Mouse (Mus musculus) small intestine, adult 2 months (tissue): ENCODE measurements at regions not wholly inside any gene's neighbourhood (a gene's known extent, or its start where the extent isn't known, plus 50 kb on each side); places are given as distances from the start of the nearest gene placed in this dataset.

ENCODE experiments used
- H3K27ac ChIP-seq: fragments of 200-500 bp; 2 replicates; pipeline ENCODE4 v1.5.1; 2012; ENCODE audit warnings: low read depth, low read length, control low read depth, inconsistent platforms; ENCODE audit not compliant: insufficient read depth
- H3K27me3 ChIP-seq: fragments of 200-500 bp; 2 replicates; pipeline ENCODE4 v1.6.1; 2012; ENCODE audit warnings: mild to moderate bottlenecking, moderate library complexity, low read length, inconsistent platforms; ENCODE audit not compliant: control insufficient read depth, insufficient read depth
- H3K36me3 ChIP-seq: fragments of 200-500 bp; 2 replicates; pipeline ENCODE4 v1.6.1; 2012; ENCODE audit warnings: mild to moderate bottlenecking, low read length, control low read depth, inconsistent platforms; ENCODE audit not compliant: control insufficient read depth, insufficient read depth
- H3K4me1 ChIP-seq: fragments of 200-500 bp; 2 replicates; pipeline ENCODE4 v1.6.1; 2012; ENCODE audit warnings: low read length, inconsistent platforms, mixed read lengths; ENCODE audit not compliant: control insufficient read depth, insufficient read depth, insufficient read length
- H3K4me3 ChIP-seq: fragments of 200-500 bp; 2 replicates; pipeline ENCODE4 v1.5.1; 2012; ENCODE audit warnings: low read depth, mild to moderate bottlenecking, control low read depth, inconsistent platforms, low read length, moderate library complexity
- CTCF ChIP-seq: fragments of 200-500 bp; IDR thresholded peaks from 2 replicates; pipeline ENCODE4 v1.5.1; 2012; ENCODE audit warnings: low read depth, mild to moderate bottlenecking, control low read depth, inconsistent platforms, low read length, moderate library complexity, mixed read lengths; ENCODE audit not compliant: insufficient replicate concordance, insufficient read length; ENCODE audit errors: extremely low read depth
- POLR2A ChIP-seq: fragments of 200-500 bp; IDR thresholded peaks from 2 replicates; pipeline ENCODE4 v1.6.1; 2012; ENCODE audit warnings: low read depth, mild to moderate bottlenecking, control low read depth, inconsistent platforms, low read length, moderate library complexity
- WGBS: fragments of 180-500 bp; shearing (Covaris S2); methylation state at CpG from one replicate; pipeline ENCODE4 v1.1.7; 2018; 5-methylcytosine and 5-hydroxymethylcytosine counted together

DNA sequence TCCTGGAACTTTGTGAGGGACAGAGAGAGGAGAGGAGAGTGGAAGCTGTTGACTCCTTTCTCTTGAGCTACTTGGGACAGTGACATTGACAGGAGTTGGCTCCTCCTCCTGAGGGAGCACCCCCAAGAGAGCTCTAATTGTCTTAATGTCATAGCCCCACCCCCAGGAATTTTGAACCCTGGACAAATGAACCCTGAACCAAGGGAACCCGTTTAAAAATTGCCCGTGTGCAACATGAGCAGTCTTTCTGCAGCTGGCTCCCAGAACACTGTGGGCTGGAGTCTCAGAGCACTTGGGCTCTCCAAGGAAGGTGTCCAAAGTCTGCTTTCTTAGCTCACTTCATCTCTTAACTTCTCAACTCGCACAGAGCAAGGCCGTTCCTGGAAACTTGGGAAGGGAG is 379.6 kb upstream of the Kazn start:
- H3K36me3 ChIP-seq, result no peaks in the 10 kb centered on the region
- TF ChIP-seq CTCF (no peak), POLR2A (no peak)
- 19% methylated on average over 4 of the region's 4 CpGs for WGBS
- no peak overlapping the region for H3K27ac ChIP-seq
- no peaks in the 10 kb centered on the region for H3K4me1 ChIP-seq
- no peaks in the 10 kb centered on the region for H3K27me3 ChIP-seq
- H3K4me3 ChIP-seq, result no peak overlapping the region

DNA sequence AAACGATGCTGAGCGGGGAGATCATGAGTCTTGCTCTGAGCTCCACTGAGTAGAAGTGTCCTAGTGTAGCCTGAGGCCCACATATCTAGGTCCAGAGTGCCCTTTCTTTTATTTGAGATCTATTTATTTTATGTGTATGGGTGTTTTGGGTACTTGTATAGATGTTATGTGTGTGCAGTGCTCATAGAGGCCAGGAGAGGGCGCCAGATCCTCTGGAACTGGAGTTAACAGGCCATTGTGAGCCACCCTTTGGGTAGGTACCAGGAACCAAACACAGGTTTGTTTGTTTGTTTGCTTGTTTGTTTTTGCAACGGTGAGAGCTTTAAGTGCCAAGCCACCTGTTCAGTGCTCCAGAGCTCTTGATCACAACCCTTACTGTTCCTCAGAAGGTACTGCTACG is 378.5 kb upstream of the Kazn start:
- Histone ChIP-seq H3K4me1 (no peaks in the 10 kb centered on the region), H3K27ac (no peak overlapping the region), H3K4me3 (no peak overlapping the region), H3K27me3 (no peaks in the 10 kb centered on the region), H3K36me3 (no peaks in the 10 kb centered on the region)
- TF ChIP-seq CTCF (peak; percentile 57; the same call in 1 of the 2 replicates), POLR2A (no peak)
- 65% methylated on average over 5 of the region's 5 CpGs for WGBS

DNA sequence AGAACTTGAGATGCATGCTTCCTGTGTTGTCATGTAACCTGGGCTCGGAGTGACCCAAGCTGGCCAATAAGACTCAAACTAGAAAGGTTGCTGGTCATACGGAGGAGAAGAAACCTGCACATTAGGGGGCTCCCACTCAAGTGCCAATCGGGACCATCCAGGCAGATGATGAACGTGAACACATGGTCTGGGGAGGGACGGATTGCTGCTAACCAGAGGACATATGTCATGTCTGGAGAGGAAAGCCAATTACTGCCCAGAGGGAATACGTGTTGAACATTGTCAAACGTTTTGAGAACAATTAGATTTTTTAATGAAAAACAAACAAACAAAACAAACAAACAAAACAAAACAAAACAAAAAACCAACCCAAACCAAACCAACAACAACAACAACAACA is 377.7 kb upstream of the Kazn start:
- H3K4me1 ChIP-seq, result no peaks in the 10 kb centered on the region
- H3K4me3 ChIP-seq, result no peak overlapping the region
- H3K36me3 ChIP-seq, result no peaks in the 10 kb centered on the region
- no peak for TF ChIP-seq POLR2A
- no peak for TF ChIP-seq CTCF
- no peak overlapping the region for H3K27ac ChIP-seq
- 82% methylated on average over 7 of the region's 7 CpGs for WGBS
- H3K27me3 ChIP-seq, result no peaks in the 10 kb centered on the region

DNA sequence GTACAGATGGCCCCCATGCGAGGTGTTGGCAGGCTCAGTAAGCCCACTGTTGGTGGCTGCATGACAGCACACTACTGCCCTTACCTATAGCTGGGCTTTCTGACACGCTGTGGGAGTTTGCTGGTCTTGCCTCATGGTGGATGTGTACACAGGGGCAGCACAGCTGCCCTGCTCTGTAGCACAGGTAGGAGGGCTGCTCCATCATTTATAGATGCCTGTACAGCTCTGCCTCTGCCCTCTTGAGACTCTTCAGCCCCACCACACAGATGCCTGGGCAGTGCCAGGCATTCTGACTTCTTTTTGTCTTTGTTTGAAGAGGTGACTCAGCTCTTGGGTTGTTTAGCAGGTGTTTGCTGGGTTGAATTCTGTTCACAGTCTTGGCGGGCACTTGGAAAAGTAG is 365.9 kb upstream of the Kazn start:
- no peak for TF ChIP-seq CTCF
- no peak for TF ChIP-seq POLR2A
- WGBS, result 74% methylated on average over 3 of the region's 3 CpGs
- Histone ChIP-seq H3K36me3 (no peaks in the 10 kb centered on the region), H3K27me3 (no peaks in the 10 kb centered on the region), H3K4me3 (no peak overlapping the region), H3K4me1 (no peaks in the 10 kb centered on the region), H3K27ac (no peak overlapping the region)

DNA sequence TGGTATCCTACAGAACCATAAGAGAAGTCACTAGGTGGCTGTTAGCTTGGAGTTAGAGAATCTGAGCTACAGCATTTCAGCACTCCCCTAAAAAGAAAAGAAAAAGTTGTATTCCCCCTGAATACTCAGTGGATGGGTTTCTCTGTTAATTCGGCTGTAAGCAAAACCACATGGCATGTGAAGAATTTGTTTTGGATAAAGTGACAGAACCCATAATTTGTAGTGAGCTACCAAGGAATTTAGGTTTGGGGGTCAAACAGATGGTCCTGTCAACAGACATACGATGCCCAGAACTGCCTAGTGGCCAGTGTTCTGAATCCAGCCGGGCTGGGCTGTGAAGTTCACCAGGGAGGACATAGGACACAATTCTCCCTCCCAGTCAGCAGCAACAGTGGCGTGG is 358.0 kb upstream of the Kazn start:
- 52% methylated on average over 4 of the region's 4 CpGs for WGBS
- Histone ChIP-seq H3K36me3 (no peaks in the 10 kb centered on the region), H3K27ac (no peak overlapping the region), H3K27me3 (no peaks in the 10 kb centered on the region), H3K4me1 (no peaks in the 10 kb centered on the region), H3K4me3 (no peak overlapping the region)
- TF ChIP-seq CTCF, result no peak
- no peak for TF ChIP-seq POLR2A

DNA sequence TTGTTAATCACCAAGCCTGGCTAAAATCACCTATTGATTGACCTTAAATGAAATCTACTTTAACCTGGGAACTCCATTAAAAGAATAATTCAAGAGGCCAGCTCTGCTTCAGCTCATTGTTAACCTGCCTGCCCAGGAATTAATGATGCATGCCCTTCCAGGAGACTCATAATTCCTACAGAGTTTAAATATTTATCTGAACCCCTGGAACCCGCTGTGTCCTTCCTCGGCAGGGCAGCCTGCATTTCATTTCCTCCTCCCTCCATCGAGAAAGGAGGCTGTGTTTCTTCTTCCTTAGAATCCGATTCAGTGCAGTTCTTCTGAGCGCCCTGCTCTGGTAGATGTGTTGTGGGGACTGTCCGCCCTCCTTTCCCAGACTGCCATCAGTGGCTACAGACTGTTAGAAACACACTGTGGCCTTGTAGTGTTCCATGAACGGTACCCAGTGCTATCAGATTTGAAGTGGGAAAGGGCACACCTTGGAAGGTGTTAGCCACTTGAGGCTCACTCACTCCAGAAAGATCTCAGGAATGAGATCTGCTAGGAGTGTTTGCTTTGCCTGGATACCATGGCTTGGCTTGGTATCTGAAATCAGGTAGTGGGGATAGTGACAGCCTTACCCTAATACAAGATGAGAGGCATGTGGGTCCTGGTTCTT is 350.0 kb upstream of the Kazn start:
- whole genome bisulfite sequencing, result 62% methylated on average over 7 of the region's 7 CpGs
- Histone ChIP-seq H3K4me1 (no peaks in the 10 kb centered on the region), H3K27ac (no peak overlapping the region), H3K36me3 (no peaks in the 10 kb centered on the region), H3K27me3 (no peaks in the 10 kb centered on the region), H3K4me3 (no peak overlapping the region)
- no peak for TF ChIP-seq CTCF
- no peak for TF ChIP-seq POLR2A

DNA sequence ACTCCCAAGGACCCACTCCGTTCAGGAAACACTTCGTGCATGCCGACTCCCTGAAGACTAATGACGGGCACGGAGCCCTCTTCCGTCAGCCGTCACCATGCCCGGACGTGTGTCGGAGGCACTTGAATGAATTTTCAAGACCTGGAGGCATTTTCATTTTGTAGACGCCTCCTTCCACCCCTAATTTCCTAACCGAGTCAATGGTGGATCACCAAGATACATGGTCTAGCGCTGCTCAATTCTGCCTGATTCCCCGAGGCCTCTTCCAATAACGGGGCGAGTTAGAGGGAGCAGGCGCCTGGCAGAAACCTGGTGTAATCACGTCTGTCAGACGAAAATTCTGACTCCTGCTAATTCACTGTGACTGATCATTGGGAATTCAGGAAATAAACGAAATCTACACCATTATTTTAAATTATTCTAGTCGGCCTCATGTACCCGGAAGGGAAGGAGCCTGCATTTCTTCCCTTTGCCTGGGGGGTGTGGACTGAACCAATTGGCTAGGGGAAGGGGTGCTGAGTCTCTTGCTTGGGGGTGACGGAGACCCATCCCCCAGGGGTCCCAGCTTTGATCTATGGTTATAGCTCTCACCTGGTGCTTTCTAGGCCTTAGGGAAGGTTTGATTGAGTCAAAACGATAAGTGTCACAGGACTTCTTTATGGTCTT is 349.4 kb upstream of the Kazn start:
- Histone ChIP-seq H3K27me3 (no peaks in the 10 kb centered on the region), H3K27ac (no peak overlapping the region), H3K4me3 (no peak overlapping the region), H3K36me3 (no peaks in the 10 kb centered on the region), H3K4me1 (no peaks in the 10 kb centered on the region)
- no peak for TF ChIP-seq POLR2A
- no peak for TF ChIP-seq CTCF
- 80% methylated on average over 24 of the region's 24 CpGs for WGBS

DNA sequence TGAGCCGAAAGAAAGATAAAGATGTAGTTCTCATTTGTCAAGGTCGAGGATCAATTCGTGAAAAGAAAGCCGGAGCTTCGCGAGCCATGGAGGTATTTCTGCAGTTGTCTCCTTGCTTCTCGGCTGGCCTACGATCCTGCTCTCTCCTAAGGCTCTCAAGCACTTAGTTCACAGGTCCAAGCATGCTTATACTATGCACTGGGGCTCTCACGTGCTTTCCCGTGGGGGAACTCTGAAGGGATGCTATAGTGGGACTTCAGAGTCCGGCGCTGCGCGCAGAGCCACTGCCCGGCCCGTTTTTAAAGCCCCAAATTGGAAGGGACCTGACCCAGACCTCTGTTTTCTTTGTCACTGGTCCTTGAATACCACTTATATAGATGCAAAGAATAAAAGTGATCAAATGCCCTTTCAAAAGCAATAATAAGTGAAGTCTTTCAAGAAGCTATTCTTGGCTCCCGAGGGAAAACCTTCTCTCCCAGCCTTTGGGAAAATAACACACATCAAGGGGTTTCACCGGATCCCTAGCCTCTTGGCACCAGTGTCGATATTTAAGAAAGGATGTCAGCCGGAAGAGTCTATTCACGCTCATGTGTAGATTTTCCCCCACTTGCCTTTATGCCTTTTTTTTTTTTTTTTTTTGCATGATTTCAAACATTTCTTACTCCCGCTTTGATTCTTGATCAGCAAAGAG is 348.3 kb upstream of the Kazn start:
- no peak for TF ChIP-seq POLR2A
- TF ChIP-seq CTCF, result no peak
- H3K4me3 ChIP-seq, result no peak overlapping the region
- 83% methylated on average over 22 of the region's 22 CpGs for WGBS
- H3K36me3 ChIP-seq, result no peaks in the 10 kb centered on the region
- no peaks in the 10 kb centered on the region for H3K27me3 ChIP-seq
- H3K27ac ChIP-seq, result no peak overlapping the region
- H3K4me1 ChIP-seq, result no peaks in the 10 kb centered on the region
